Mouse (Mus musculus): ENCODE results near the gene Lats1.
A peak's percentile ranks its signal among the peaks of the same experiment; 100 is the strongest.

DNA sequence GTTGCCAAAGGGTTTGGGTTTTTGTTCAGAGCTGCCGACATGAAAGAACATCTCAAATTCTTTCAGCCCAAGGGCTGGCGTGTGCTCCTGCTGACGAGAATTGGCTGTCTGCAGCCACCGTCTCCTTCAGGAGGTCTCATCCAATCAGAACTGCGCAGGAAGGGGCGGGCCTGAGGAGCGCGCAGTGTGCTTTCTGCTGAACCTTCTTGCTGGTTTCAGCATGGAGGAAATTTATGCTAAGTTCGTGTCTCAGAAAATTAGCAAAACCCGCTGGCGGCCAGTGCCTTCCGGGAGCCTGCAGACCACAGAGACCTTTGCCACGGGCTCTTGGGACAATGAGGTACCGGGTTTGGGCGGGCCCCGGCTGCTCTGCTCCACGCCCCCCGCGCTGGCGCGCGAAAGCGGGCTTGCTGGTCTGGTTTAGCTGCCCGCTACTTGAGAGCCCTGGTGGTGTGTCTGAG, 13.6 kb upstream of the Lats1 start, which contains the start of gene Nup43:
- TF ChIP-seq POLR2A (IDR thresholded peaks at IDR 0.05; ENCODE audit: control insufficient read depth, extremely low read depth, insufficient read depth, low read length, poor library complexity) (0 out of 2 replicates have a peak, but pooled peaks have one; percentile 37), CTCF (IDR thresholded peaks at IDR 0.05; ENCODE audit: borderline replicate concordance, control insufficient read depth, extremely low read depth, insufficient read depth, low read length, poor library complexity) (no peak)
